Mouse (Mus musculus) neutrophil, adult 5-6 weeks (primary cell): ENCODE data around the gene Lgals9. TPM values are rescaled to one million over a fixed set of nuclear protein-coding genes. Genes with fewer than 3 reads are reported as not detected.

ENCODE experiments used
- ATAC-seq: fragments of 151-379, 151-347 bp; 2 replicates; pipeline ENCODE4 v1.8.0; 2017; ENCODE audit warnings: mild to moderate bottlenecking, moderate TSS enrichment; ENCODE audit not compliant: insufficient number of reproducible peaks, poor library complexity, low FRiP score, severe bottlenecking; ENCODE audit errors: extremely low read depth
- total RNA-seq: library from RNA; stranded (forward); fragments of 200-1000 nt; gene quantifications from 2 replicates; pipeline ENCODE4 v1.2.3, GENCODE M21; 2017

Lgals9 gene
- total RNA-seq, 1 experiment from 2014 or later: 66.2 TPM

DNA sequence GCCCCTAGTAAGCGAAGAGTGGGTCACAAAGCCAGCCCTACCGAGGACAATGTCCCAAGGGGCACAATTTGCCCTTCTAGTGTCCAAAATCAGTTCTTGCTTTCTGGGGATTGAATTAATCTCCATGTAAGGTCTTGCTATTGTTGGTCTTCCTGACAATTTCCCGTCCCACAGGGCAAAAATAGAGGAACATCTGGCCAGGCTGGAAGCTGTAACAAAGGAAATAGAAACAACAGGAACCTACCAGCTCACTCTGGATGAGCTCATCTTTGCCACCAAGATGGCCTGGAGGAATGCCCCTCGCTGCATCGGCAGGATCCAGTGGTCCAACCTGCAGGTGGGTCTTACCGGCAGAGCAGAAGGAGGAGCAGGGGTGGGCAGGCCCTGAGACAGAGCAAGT is 49.6 kb downstream of the Lgals9 start:
- ATAC-seq: no peak

- no peak for ATAC-seq
Measured at GRCm38 (mm10) chr11:78934727-78935126, 50.0 kb downstream of the Lgals9 start.

GRCm38 (mm10) chr11:78934307-78934706 is 50.4 kb downstream of the Lgals9 start:
- ATAC-seq: no peak

- no peak for ATAC-seq
Measured at GRCm38 (mm10) chr11:78929345-78929744, 55.4 kb downstream of the Lgals9 start.

DNA sequence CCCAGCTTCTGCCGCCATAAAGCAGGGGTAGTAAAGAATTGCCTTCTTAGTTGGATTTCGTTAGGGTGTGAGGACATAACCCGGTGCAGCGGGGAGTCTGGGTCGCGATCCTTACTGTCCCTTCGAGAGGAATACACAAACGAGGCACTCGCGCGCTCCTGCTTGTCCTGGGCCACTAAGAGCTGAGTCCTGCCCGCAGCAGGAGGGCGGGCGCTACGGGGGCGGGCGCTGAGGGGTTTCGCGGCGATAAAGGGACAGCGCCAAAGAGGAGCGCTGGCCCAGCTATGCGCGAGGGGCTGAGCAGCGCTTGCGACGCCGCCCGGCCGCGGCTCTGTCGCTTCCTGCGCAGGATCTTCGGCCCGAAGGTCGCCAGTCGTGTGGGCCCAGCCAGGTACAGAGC is 59.8 kb downstream of the Lgals9 start:
- ATAC-seq: no peak

DNA sequence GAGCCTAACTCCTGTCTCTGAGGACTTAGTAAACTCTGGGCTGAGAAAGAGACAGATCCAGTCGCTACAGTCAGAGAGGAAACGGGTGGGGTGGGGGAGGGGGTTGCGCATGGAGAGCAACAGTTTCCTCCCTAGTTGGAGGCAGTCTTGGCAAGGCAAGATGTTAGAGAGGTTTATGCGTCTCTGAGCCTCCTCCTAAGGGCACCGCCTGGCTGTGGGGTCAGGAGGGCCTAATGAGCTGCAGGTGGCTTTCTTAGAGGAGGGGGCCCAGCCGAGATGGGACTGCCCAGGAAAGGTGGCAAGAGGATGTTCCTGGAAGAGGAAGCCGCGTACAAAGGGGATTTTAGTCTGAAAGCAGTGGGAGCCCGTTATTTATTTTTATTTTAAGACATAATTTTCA is 60.6 kb downstream of the Lgals9 start:
- ATAC-seq: no peak

GRCm38 (mm10) chr11:78922678-78923407 is 61.9 kb downstream of the Lgals9 start:
- peak; percentile 47 for ATAC-seq

GRCm38 (mm10) chr11:78920411-78920939 is 64.3 kb downstream of the Lgals9 start, which contains the start of gene Nos2:
Gene Nos2 (plus strand): TSS chr11:78920787.
- ATAC-seq: no peak

DNA sequence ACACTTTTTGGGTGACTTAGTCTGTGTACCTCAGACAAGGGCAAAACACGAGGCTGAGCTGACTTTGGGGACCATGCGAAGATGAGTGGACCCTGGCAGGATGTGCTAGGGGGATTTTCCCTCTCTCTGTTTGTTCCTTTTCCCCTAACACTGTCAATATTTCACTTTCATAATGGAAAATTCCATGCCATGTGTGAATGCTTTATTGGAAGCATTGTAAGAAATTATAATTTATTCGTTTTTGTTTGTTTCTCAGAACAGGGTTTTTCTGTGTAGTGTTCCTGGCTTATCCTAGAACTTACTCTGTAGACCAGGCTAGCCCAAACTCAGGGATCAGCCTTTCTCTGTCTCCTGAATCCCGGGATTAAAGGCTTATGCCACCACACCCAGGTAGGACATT is 65.0 kb downstream of the Lgals9 start:
- no peak for ATAC-seq

GRCm38 (mm10) chr11:78916410-78916809 is 68.3 kb downstream of the Lgals9 start:
- ATAC-seq: peak; percentile 23; the same call in 1 of the 2 replicates

DNA sequence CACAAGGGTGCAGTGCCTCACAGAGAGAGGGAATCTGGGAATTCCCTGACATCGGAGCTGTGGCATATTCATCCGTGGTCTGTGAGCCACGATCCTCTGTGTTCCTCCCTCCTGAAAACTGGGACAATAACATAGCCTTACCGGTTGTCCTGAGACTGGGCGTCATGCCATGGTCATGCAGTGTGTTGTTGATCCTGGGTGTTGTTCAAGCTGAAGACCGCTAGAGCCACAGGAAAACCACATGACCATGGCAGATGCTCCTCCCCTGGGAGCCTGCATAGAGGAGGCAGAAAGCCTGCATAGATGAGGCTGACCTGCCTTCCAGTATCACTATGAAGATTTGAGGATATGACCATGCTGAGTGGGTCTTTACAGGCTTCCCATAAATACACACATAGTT is 69.3 kb downstream of the Lgals9 start:
- ATAC-seq: no peak

Other genes with a start within 250 kb of the Lgals9 start
- gene Ccnq, start 233.2 kb downstream of the Lgals9 start, total RNA-seq: 10.9 and 11.9 TPM in 2 replicates
- 4.8 and 8.2 TPM in 2 replicates for gene Lyrm9, start 158.4 kb downstream of the Lgals9 start, total RNA-seq
- gene Nos2, start 64.2 kb downstream of the Lgals9 start, total RNA-seq: not detected in 2 replicates
- gene Ksr1, start 161.5 kb upstream of the Lgals9 start, total RNA-seq: 31.3 and 31.8 TPM in 2 replicates